Mouse (Mus musculus) limb, embryonic 10.5 days (tissue): ENCODE results near the gene Mlx. TPM values are rescaled to one million over a fixed set of nuclear protein-coding genes. Genes with fewer than 3 reads are reported as not detected.

Experiments used
- DNase-seq: peaks from one replicate; pipeline ENCODE4 v3.0.0-alpha.2; 2017; ENCODE audit warnings: low spot score
- H3K27ac ChIP-seq: fragments of 300-500 bp; sonication (generic); 2 replicates; pipeline ENCODE4 v1.5.1; 2016; ENCODE audit warnings: mild to moderate bottlenecking
- H3K27me3 ChIP-seq: fragments of 300-500 bp; sonication (generic); 2 replicates; pipeline ENCODE4 v1.6.1; 2016; ENCODE audit warnings: low read depth, mild to moderate bottlenecking; ENCODE audit not compliant: poor library complexity, severe bottlenecking
- H3K36me3 ChIP-seq: fragments of 300-500 bp; sonication (generic); 2 replicates; pipeline ENCODE4 v1.6.1; 2016; ENCODE audit warnings: mild to moderate bottlenecking, moderate library complexity
- H3K4me1 ChIP-seq: fragments of 300-500 bp; sonication (generic); 2 replicates; pipeline ENCODE4 v1.6.1; 2016
- H3K4me3 ChIP-seq: fragments of 300-500 bp; sonication (generic); 2 replicates; pipeline ENCODE4 v1.5.1; 2016; ENCODE audit warnings: mild to moderate bottlenecking, moderate library complexity
- H3K9me3 ChIP-seq: fragments of 300-500 bp; sonication (generic); replicated peaks from 2 replicates; pipeline ENCODE4 v1.6.1; 2016; ENCODE audit warnings: mild to moderate bottlenecking
- WGBS: fragments of 180-500 bp; shearing (Covaris S2); methylation state at CpG from one replicate; pipeline ENCODE4 v1.1.7; 2016; 5-methylcytosine and 5-hydroxymethylcytosine counted together
- microRNA-seq: library from miRNA; unstranded; fragments of <30 nt; microRNA quantifications from one replicate; pipeline ENCODE4, GENCODE M21; 2017
- polyA plus RNA-seq: library from polyadenylated mRNA; unstranded; fragments of >200 nt; fragmentation: Nextera tagmentation; extraction: Ambion mirVana; gene quantifications from 2 replicates; pipeline ENCODE4 v1.2.1, GENCODE M21; 2016

The Mlx gene
- polyA plus RNA-seq, 1 experiment from 2014 or later = 49.6 TPM

- 25% methylated on average over 15 of the region's 15 CpGs for WGBS
- Histone ChIP-seq H3K4me3 (peak overlapping the region; percentile 32), H3K4me1 (peaks cover 18% of the 10 kb centered on the region), H3K27ac (peak overlapping the region; percentile 7; the same call in 1 of the 2 replicates), H3K27me3 (peaks cover 28% of the 10 kb centered on the region), H3K36me3 (no peaks in the 10 kb centered on the region), H3K9me3 (no peaks in the 10 kb centered on the region)
- peak; percentile 56 for DNase-seq
Observed at GRCm38 (mm10) chr11:101138536-101139181, 51.6 kb downstream of the Mlx start.

- WGBS = 59% methylated on average over 27 of the region's 27 CpGs
- Histone ChIP-seq H3K9me3 (no peaks in the 10 kb centered on the region), H3K27ac (peak overlapping the region; percentile 61; the same call in 1 of the 2 replicates), H3K4me1 (peaks cover 22% of the 10 kb centered on the region), H3K4me3 (peak overlapping the region; percentile 38), H3K27me3 (peaks cover 28% of the 10 kb centered on the region), H3K36me3 (no peaks in the 10 kb centered on the region)
- DNase-seq = peak; percentile 50
Observed at GRCm38 (mm10) chr11:101140164-101140819, 53.2 kb downstream of the Mlx start.

GRCm38 (mm10) chr11:101141088-101141487, 54.0 kb downstream of the Mlx start:
- Histone ChIP-seq H3K36me3 (no peaks in the 10 kb centered on the region), H3K27me3 (peaks cover 28% of the 10 kb centered on the region), H3K9me3 (no peaks in the 10 kb centered on the region), H3K4me3 (no peak overlapping the region), H3K27ac (no peak overlapping the region), H3K4me1 (peaks cover 22% of the 10 kb centered on the region)
- no peak for DNase-seq
- 80% methylated on average over 8 of the region's 8 CpGs for WGBS

Small RNAs within 50 kb of the gene (microRNA-seq; reads per million reads assigned to microRNA genes)
- not detected for gene Gm27626

Other genes with a start within 250 kb of the Mlx start
- gene Stat5b, start 236.6 kb upstream of the Mlx start, polyA plus RNA-seq = 15.4 and 15.6 TPM in 2 replicates
- 2.1 and 2.7 TPM in 2 replicates for gene Stat5a, start 227.9 kb upstream of the Mlx start, polyA plus RNA-seq
- gene Stat3, start 147.7 kb upstream of the Mlx start, polyA plus RNA-seq = 20.7 and 30.2 TPM in 2 replicates
- 21.9 and 24.6 TPM in 2 replicates for gene Cavin1, start 116.4 kb upstream of the Mlx start, polyA plus RNA-seq
- 28.1 and 30.2 TPM in 2 replicates for gene Atp6v0a1, start 77.8 kb upstream of the Mlx start, polyA plus RNA-seq
- gene Naglu, start 17.3 kb upstream of the Mlx start, polyA plus RNA-seq = 4.9 and 5.9 TPM in 2 replicates
- gene Hsd17b1, start 8.9 kb upstream of the Mlx start, polyA plus RNA-seq = not detected in 2 replicates
- 42.3 and 45.3 TPM in 2 replicates for gene Coasy, start 4.7 kb upstream of the Mlx start, polyA plus RNA-seq
- 73.1 and 74.0 TPM in 2 replicates for gene Psmc3ip, start 8.2 kb downstream of the Mlx start, polyA plus RNA-seq
- 17.8 and 17.9 TPM in 2 replicates for gene Retreg3, start 32.6 kb downstream of the Mlx start, polyA plus RNA-seq
- gene Tubg1, start 32.7 kb downstream of the Mlx start, polyA plus RNA-seq = 145 and 158 TPM in 2 replicates
- gene Tubg2, start 68.6 kb downstream of the Mlx start, polyA plus RNA-seq = 2.5 and 3.0 TPM in 2 replicates
- 0.04 and 0.09 TPM in 2 replicates for gene Cntnap1, start 83.2 kb downstream of the Mlx start, polyA plus RNA-seq
- 1.9 and 3.0 TPM in 2 replicates for gene Plekhh3, start 84.1 kb downstream of the Mlx start, polyA plus RNA-seq
- gene Ccr10, start 88.2 kb downstream of the Mlx start, polyA plus RNA-seq = not detected in 2 replicates
- 10.1 and 13.6 TPM in 2 replicates for gene Ezh1, start 139.2 kb downstream of the Mlx start, polyA plus RNA-seq
- gene Ramp2, start 158.8 kb downstream of the Mlx start, polyA plus RNA-seq = 54.2 and 61.5 TPM in 2 replicates
- gene Vps25, start 166.4 kb downstream of the Mlx start, polyA plus RNA-seq = 118 and 127 TPM in 2 replicates
- 4.7 and 6.2 TPM in 2 replicates for gene Wnk4, start 173.3 kb downstream of the Mlx start, polyA plus RNA-seq
- gene Cntd1, start 191.7 kb downstream of the Mlx start, polyA plus RNA-seq = 1.1 TPM in 2 replicates
- 187 and 192 TPM in 2 replicates for gene Coa3, start 191.8 kb downstream of the Mlx start, polyA plus RNA-seq
- gene Becn1, start 215.0 kb downstream of the Mlx start, polyA plus RNA-seq = 148 TPM in 2 replicates
- 210 and 214 TPM in 2 replicates for gene Psme3, start 228.9 kb downstream of the Mlx start, polyA plus RNA-seq
- 2.7 and 2.8 TPM in 2 replicates for gene Aoc2, start 237.8 kb downstream of the Mlx start, polyA plus RNA-seq
- 0.03 TPM in 1 of 2 replicates, not detected in the other for gene Aoc3, start 243.3 kb downstream of the Mlx start, polyA plus RNA-seq